Mouse (Mus musculus) hindbrain, embryonic 14.5 days (tissue): Measurements from ENCODE around the gene Fam219b. TPM values are rescaled to one million over a fixed set of nuclear protein-coding genes. Genes with fewer than 3 reads are reported as not detected.

Source experiments
- ATAC-seq: fragments of 200-750 bp; cut with Nextera tagmentation; 2 replicates; pipeline ENCODE4 v1.8.0; 2017; ENCODE audit warnings: moderate number of reproducible peaks, mild to moderate bottlenecking, moderate TSS enrichment, moderate library complexity; ENCODE audit not compliant: low FRiP score
- DNase-seq: peaks from one replicate; pipeline ENCODE4 v3.0.0-alpha.2; 2015; ENCODE audit warnings: low spot score
- H3K27ac ChIP-seq: fragments of 300-500 bp; sonication (generic); 2 replicates; pipeline ENCODE4 v1.5.1; 2014; ENCODE audit warnings: mild to moderate bottlenecking, moderate library complexity
- H3K27me3 ChIP-seq: fragments of 300-500 bp; sonication (generic); 2 replicates; pipeline ENCODE4 v1.6.1; 2014; ENCODE audit warnings: mild to moderate bottlenecking, low read length, mixed read lengths; ENCODE audit not compliant: control insufficient read depth, insufficient read depth
- H3K36me3 ChIP-seq: fragments of 300-500 bp; sonication (generic); replicated peaks from 2 replicates; pipeline ENCODE4 v1.6.1; 2014; ENCODE audit not compliant: control insufficient read depth, insufficient read depth
- H3K4me1 ChIP-seq: fragments of 300-500 bp; sonication (generic); replicated peaks from 2 replicates; pipeline ENCODE4 v1.6.1; 2014; ENCODE audit warnings: antibody characterized with exemption, low read length, mixed read lengths; ENCODE audit not compliant: control insufficient read depth, insufficient read depth
- H3K4me2 ChIP-seq: fragments of 300-500 bp; sonication (generic); replicated peaks from 2 replicates; pipeline ENCODE4 v1.6.1; 2014; ENCODE audit warnings: mild to moderate bottlenecking, moderate library complexity
- H3K4me3 ChIP-seq: fragments of 300-500 bp; sonication (generic); replicated peaks from 2 replicates; pipeline ENCODE4 v1.5.1; 2014; ENCODE audit warnings: mild to moderate bottlenecking, low read length
- H3K9ac ChIP-seq: fragments of 300-500 bp; sonication (generic); 2 replicates; pipeline ENCODE4 v1.6.1; 2014
- H3K9me3 ChIP-seq: fragments of 300-500 bp; sonication (generic); 2 replicates; pipeline ENCODE4 v1.6.1; 2016; ENCODE audit warnings: low read length; ENCODE audit not compliant: control insufficient read depth
- WGBS: fragments of 180-500 bp; shearing (Covaris S2); extraction: QIAGEN DNeasy Blood & Tissue Kit; methylation state at CpG from one replicate; pipeline ENCODE4 v1.1.7; 2014; 5-methylcytosine and 5-hydroxymethylcytosine counted together
- polyA plus RNA-seq: library from polyadenylated mRNA; unstranded; fragments of >200 nt; fragmentation: Nextera tagmentation; extraction: Ambion mirVana; gene quantifications from 2 replicates; pipeline ENCODE4 v1.2.1, GENCODE M21; 2014

The Fam219b gene
- polyA plus RNA-seq = 21.2 and 23.1 TPM in 2 replicates

- DNase-seq (peak; percentile 86), ATAC-seq (peak; percentile 87)
- peak within 1 kb of the TSS; percentile 81 for H3K9ac ChIP-seq
- 2% methylated on average over 45 of the region's 45 CpGs for WGBS
- peaks cover 20% of the 10 kb centered on the region for H3K4me1 ChIP-seq
- peak within 1 kb of the TSS; percentile 84 for H3K27ac ChIP-seq
- no peaks in the 10 kb centered on the region for H3K9me3 ChIP-seq
- H3K4me3 ChIP-seq = peak within 1 kb of the TSS; percentile 81
- peak within 1 kb of the TSS; percentile 65 for H3K4me2 ChIP-seq
- H3K27me3 ChIP-seq = no peaks in the 10 kb centered on the region
- H3K36me3 ChIP-seq = peaks cover 58% of the 10 kb centered on the region
These were observed at the start of gene Fam219b for GRCm38 (mm10) chr9:57537044-57537727. Fam219b (plus strand) TSS chr9:57537528.

GRCm38 (mm10) chr9:57487807-57488206 is 49.5 kb upstream of the Fam219b start:
- Histone ChIP-seq H3K27me3 (no peaks in the 10 kb centered on the region), H3K4me3 (no peak overlapping the region), H3K9ac (no peak overlapping the region), H3K4me1 (no peaks in the 10 kb centered on the region), H3K36me3 (no peaks in the 10 kb centered on the region), H3K9me3 (no peaks in the 10 kb centered on the region), H3K4me2 (no peak overlapping the region), H3K27ac (no peak overlapping the region)
- ATAC-seq = no peak
- 78% methylated on average over 7 of the region's 7 CpGs for WGBS
- DNase-seq = no peak

GRCm38 (mm10) chr9:57493532-57493931 is 43.8 kb upstream of the Fam219b start:
- no peaks in the 10 kb centered on the region for H3K27me3 ChIP-seq
- ATAC-seq (no peak), DNase-seq (no peak)
- no peak overlapping the region for H3K4me3 ChIP-seq
- H3K9ac ChIP-seq = no peak overlapping the region
- peaks cover 5% of the 10 kb centered on the region; the same call in 1 of the 2 replicates for H3K4me1 ChIP-seq
- H3K27ac ChIP-seq = no peak overlapping the region
- no peaks in the 10 kb centered on the region for H3K36me3 ChIP-seq
- no peak overlapping the region for H3K4me2 ChIP-seq
- H3K9me3 ChIP-seq = no peaks in the 10 kb centered on the region
- 96% methylated on average over 2 of the region's 2 CpGs for WGBS

DNA sequence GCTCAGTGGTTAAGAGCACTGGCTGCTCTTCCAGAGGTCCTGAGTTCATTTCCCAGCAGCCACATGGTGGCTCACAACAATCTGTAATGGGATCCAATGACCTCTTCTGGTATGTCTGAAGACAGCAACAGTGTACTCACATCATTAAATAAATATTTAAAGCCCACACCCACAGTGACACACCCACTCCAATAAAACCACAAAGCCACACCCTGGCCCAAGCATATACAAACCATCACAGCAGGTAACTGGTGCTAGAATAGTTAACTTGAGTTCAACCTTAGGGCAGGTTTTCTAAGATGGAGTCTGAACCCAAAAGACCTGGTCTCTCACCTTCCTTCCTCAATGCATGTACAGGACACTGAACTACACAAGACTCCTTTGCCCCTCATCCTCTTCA is 42.4 kb upstream of the Fam219b start:
- H3K36me3 ChIP-seq = no peaks in the 10 kb centered on the region
- no peak overlapping the region for H3K4me3 ChIP-seq
- H3K27me3 ChIP-seq = peaks cover 8% of the 10 kb centered on the region; the same call in 1 of the 2 replicates
- H3K4me2 ChIP-seq = no peak overlapping the region
- no peaks in the 10 kb centered on the region for H3K9me3 ChIP-seq
- DNase-seq (no peak), ATAC-seq (no peak)
- no peak overlapping the region for H3K9ac ChIP-seq
- H3K27ac ChIP-seq = no peak overlapping the region
- peaks cover 14% of the 10 kb centered on the region; the same call in 1 of the 2 replicates for H3K4me1 ChIP-seq

GRCm38 (mm10) chr9:57497236-57497635 is 40.1 kb upstream of the Fam219b start:
- ATAC-seq = no peak
- Histone ChIP-seq H3K4me2 (no peak overlapping the region), H3K9me3 (no peaks in the 10 kb centered on the region), H3K27ac (no peak overlapping the region), H3K4me1 (peaks cover 27% of the 10 kb centered on the region), H3K36me3 (no peaks in the 10 kb centered on the region), H3K4me3 (no peak overlapping the region), H3K27me3 (peaks cover 12% of the 10 kb centered on the region), H3K9ac (no peak overlapping the region)
- no peak for DNase-seq
- WGBS = 58% methylated on average over 5 of the region's 5 CpGs

DNA sequence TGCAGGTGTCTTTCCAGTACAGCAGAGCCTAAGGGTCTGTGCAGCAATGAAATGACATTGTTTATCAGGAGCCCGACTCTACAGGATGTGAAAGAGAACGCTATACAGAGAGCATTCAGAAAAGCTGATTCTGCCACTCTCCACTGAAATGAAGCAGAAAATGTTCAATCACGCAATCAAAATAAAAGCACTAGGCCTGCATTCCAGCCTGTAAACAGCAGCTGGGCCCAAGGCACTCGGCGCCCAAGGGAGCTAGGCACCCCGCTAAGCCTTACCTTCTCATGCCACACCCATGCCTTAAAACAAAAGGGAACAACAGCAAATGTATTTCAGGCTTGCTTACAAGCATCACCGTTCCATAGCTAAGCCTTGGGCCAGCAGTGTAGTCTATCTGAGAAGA is 38.8 kb upstream of the Fam219b start:
- H3K4me1 ChIP-seq = peaks cover 39% of the 10 kb centered on the region
- H3K36me3 ChIP-seq = no peaks in the 10 kb centered on the region
- H3K27me3 ChIP-seq = peaks cover 23% of the 10 kb centered on the region
- 42% methylated on average over 7 of the region's 7 CpGs for WGBS
- peak overlapping the region; percentile 62 for H3K27ac ChIP-seq
- DNase-seq (no peak), ATAC-seq (no peak)
- H3K4me2 ChIP-seq = peak overlapping the region; percentile 19; the same call in 1 of the 2 replicates
- peak overlapping the region; percentile 31; the same call in 1 of the 2 replicates for H3K9ac ChIP-seq
- no peaks in the 10 kb centered on the region for H3K9me3 ChIP-seq
- H3K4me3 ChIP-seq = no peak overlapping the region

DNA sequence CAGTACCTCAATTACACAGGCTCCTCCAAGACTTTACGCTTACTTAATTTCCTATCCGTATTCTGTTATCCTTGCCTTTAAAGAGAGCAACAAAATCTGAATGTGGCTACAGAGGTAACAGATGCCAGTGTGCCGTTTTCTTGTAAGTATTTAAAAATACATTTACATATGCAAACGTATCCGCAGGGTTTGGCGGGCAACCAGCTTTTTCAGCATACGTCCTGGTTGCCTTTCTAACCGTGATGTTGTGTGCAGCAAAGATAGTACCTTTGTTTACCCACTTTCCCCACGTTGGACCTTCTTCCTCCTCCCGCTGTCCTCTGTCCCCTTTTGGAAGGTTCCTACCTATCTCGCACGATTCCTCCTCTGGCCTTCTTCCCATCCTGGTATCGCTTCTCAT is 35.9 kb upstream of the Fam219b start:
- H3K4me3 ChIP-seq = peak overlapping the region; percentile 24
- peak overlapping the region; percentile 73 for H3K4me2 ChIP-seq
- peak overlapping the region; percentile 50 for H3K9ac ChIP-seq
- peak overlapping the region; percentile 88 for H3K27ac ChIP-seq
- ATAC-seq (no peak), DNase-seq (no peak)
- peaks cover 63% of the 10 kb centered on the region for H3K4me1 ChIP-seq
- H3K36me3 ChIP-seq = no peaks in the 10 kb centered on the region
- H3K9me3 ChIP-seq = no peaks in the 10 kb centered on the region
- 3% methylated on average over 13 of the region's 13 CpGs for WGBS
- peaks cover 39% of the 10 kb centered on the region for H3K27me3 ChIP-seq

- peaks cover 39% of the 10 kb centered on the region for H3K27me3 ChIP-seq
- H3K4me1 ChIP-seq = peaks cover 63% of the 10 kb centered on the region
- no peaks in the 10 kb centered on the region for H3K9me3 ChIP-seq
- H3K4me3 ChIP-seq = peak overlapping the region; percentile 24
- H3K4me2 ChIP-seq = peak overlapping the region; percentile 73
- ATAC-seq = peak; percentile 71
- peak; percentile 77 for DNase-seq
- H3K36me3 ChIP-seq = no peaks in the 10 kb centered on the region
- H3K27ac ChIP-seq = peak overlapping the region; percentile 88
- under 1% methylated on average over 20 of the region's 20 CpGs for WGBS
- H3K9ac ChIP-seq = peak overlapping the region; percentile 50
These were observed 35.5 kb upstream of the Fam219b start for GRCm38 (mm10) chr9:57501861-57502260.

DNA sequence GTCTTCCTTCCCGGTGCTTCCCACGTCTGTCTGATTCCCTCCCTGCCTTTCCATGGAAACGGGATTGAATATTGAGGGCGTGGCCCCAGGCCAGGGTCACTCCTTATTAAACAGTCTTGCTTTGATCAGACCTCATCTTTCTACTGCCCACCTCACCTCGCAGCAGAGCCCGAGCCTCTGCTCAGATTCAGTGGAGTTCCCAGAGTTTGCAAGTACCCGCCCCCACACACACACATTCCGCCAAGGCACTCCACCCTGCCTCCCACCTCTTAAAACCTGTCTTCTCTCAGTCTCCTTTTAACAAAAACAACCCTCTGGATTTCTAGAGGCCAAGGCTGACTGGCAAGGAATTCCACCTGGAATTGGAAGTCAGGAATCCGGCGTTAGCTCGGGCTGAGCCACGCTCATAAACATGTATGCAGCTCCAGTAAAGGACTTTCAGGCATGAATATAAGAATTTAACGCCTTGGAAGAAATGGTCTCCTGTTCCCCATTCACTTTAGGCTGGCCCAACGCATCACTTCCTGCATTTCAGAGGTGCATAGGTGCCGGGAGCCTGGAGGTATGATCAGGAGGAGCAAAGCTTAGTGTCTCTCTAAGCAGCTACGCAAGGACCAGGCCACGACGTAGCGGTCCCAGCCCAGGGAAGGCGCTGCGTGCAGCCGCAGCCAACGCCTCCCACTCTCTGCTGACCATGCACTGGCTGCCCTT is 34.3 kb upstream of the Fam219b start:
- DNase-seq = no peak

More for the DNA sequence above, 34.3 kb upstream of the Fam219b start:
- Histone ChIP-seq H3K9ac (peak overlapping the region; percentile 35), H3K27me3 (peaks cover 39% of the 10 kb centered on the region), H3K4me3 (peak overlapping the region; percentile 37), H3K4me1 (peaks cover 63% of the 10 kb centered on the region), H3K4me2 (peak overlapping the region; percentile 73), H3K9me3 (no peaks in the 10 kb centered on the region), H3K27ac (peak overlapping the region; percentile 88), H3K36me3 (no peaks in the 10 kb centered on the region)
- ATAC-seq = no peak
- 5% methylated on average over 23 of the region's 23 CpGs for WGBS
